Mouse (Mus musculus) neutrophil, adult 5-6 weeks (primary cell): ENCODE data around the gene Gm19426. TPM values are rescaled to one million over a fixed set of nuclear protein-coding genes. Genes with fewer than 3 reads are reported as not detected.

Experiments used
- ATAC-seq: fragments of 151-379, 151-347 bp; 2 replicates; pipeline ENCODE4 v1.8.0; 2017; ENCODE audit warnings: mild to moderate bottlenecking, moderate TSS enrichment; ENCODE audit not compliant: insufficient number of reproducible peaks, poor library complexity, low FRiP score, severe bottlenecking; ENCODE audit errors: extremely low read depth
- total RNA-seq: library from RNA; stranded (forward); fragments of 200-1000 nt; gene quantifications from 2 replicates; pipeline ENCODE4 v1.2.3, GENCODE M21; 2017

Gm19426 gene
- total RNA-seq, 1 experiment from 2014 or later, result not detected

DNA sequence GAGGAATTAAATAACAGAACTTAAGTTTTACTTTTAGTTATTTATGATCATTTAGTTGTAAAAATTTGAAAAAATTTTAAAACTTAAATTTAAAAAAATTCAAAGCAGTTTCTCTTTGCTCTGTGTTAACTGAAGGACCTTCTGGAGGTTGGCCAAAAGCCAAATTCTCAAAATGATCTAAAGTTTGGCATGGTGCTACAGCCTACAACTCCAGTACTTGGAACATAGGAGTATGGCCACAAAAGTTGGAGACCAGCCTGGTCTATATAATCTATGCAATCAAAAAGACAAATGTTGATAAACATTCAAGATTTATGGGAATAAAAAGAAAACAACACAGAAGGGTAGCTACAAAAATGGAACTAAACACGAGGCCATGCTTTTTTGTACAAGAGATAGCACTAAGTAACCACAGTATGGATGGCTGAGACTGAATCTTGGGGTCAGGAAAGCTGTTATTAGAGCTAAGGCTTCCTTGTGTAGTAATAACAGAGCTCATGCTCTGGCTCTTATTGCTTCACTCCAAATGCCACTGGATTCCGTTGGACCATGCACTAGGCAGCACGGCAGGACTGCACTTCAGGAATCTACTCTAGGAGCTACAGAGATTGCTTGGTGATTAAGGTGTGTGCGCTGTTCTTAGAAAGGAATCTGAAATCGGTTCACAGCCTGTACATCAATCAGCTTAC lies 48.3 kb downstream of the Gm19426 start:
- ATAC-seq, result no peak

Other genes with a start within 250 kb of the Gm19426 start
- 2.1 and 4.2 TPM in 2 replicates for gene Ctnnd1, start 92.9 kb downstream of the Gm19426 start, total RNA-seq
- not detected in 2 replicates for gene Btbd18, start 84.6 kb downstream of the Gm19426 start, total RNA-seq
- 20.6 and 24.8 TPM in 2 replicates for gene Selenoh, start 72.9 kb downstream of the Gm19426 start, total RNA-seq
- 0.12 TPM in 1 of 2 replicates, not detected in the other for gene Gm28635, start 65.6 kb downstream of the Gm19426 start, total RNA-seq
- 14.5 and 16.5 TPM in 2 replicates for gene Med19, start 65.3 kb downstream of the Gm19426 start, total RNA-seq
- gene Tmx2, start 64.5 kb downstream of the Gm19426 start, total RNA-seq, result 18.4 and 20.1 TPM in 2 replicates
- gene Zdhhc5, start 28.5 kb downstream of the Gm19426 start, total RNA-seq, result 33.3 and 37.8 TPM in 2 replicates
- 41.6 and 50.2 TPM in 2 replicates for gene Clp1, start 16.3 kb downstream of the Gm19426 start, total RNA-seq
- 0.23 and 0.25 TPM in 2 replicates for gene Ypel4, start 9.6 kb downstream of the Gm19426 start, total RNA-seq
- gene Serping1, start 31.8 kb upstream of the Gm19426 start, total RNA-seq, result not detected in 2 replicates
- gene Ube2l6, start 55.2 kb upstream of the Gm19426 start, total RNA-seq, result 95.3 and 99.8 TPM in 2 replicates
- not detected in 2 replicates for gene Smtnl1, start 79.0 kb upstream of the Gm19426 start, total RNA-seq
- gene Timm10, start 83.3 kb upstream of the Gm19426 start, total RNA-seq, result 10.0 and 10.3 TPM in 2 replicates
- gene Slc43a1, start 95.2 kb upstream of the Gm19426 start, total RNA-seq, result 3.4 and 4.7 TPM in 2 replicates
- gene Rtn4rl2, start 143.1 kb upstream of the Gm19426 start, total RNA-seq, result not detected in 2 replicates
- 2.7 and 2.9 TPM in 2 replicates for gene Slc43a3, start 192.9 kb upstream of the Gm19426 start, total RNA-seq
- gene Prg2, start 236.8 kb upstream of the Gm19426 start, total RNA-seq, result 0.93 TPM in 1 of 2 replicates, not detected in the other
- not detected in 2 replicates for gene Prg3, start 244.6 kb upstream of the Gm19426 start, total RNA-seq